Mouse (Mus musculus) thymus, adult 2 months (tissue): Measurements from ENCODE around the gene Unc80.

ENCODE experiments used
- CTCF ChIP-seq: fragments of 200-500 bp; IDR thresholded peaks from 2 replicates; pipeline ENCODE4 v1.5.1; 2012; ENCODE audit warnings: mild to moderate bottlenecking, control low read depth, low read length, moderate library complexity, borderline replicate concordance; ENCODE audit not compliant: control insufficient read depth, poor library complexity, insufficient read depth; ENCODE audit errors: extremely low read depth
- POLR2A ChIP-seq: fragments of 200-500 bp; IDR thresholded peaks from 2 replicates; pipeline ENCODE4 v1.6.1; 2012; ENCODE audit warnings: mild to moderate bottlenecking, low read length, control low read depth, moderate library complexity; ENCODE audit not compliant: control insufficient read depth, poor library complexity, insufficient read depth; ENCODE audit errors: extremely low read depth

- TF ChIP-seq CTCF: no peak
- no peak for TF ChIP-seq POLR2A
Measured at GRCm38 (mm10) chr1:66694266-66694665, 226.1 kb downstream of the Unc80 start.
